Mouse (Mus musculus) C2C12 (cell line): ENCODE data around the gene Gm20696.

Source experiments
- CEBPB ChIP-seq: IDR thresholded peaks from one replicate; pipeline ENCODE4 v1.6.1; 2011; ENCODE audit warnings: low read depth, mild to moderate bottlenecking, control low read depth, moderate library complexity
- CTCF ChIP-seq: IDR thresholded peaks from one replicate; pipeline ENCODE4 v1.5.1; 2011; ENCODE audit not compliant: control insufficient read depth, insufficient read depth, insufficient read length
- FOSL1 ChIP-seq: IDR thresholded peaks from one replicate; pipeline ENCODE4 v1.8.0; 2011; ENCODE audit warnings: mild to moderate bottlenecking, low read length; ENCODE audit not compliant: poor library complexity, insufficient read depth, severe bottlenecking
- MAX ChIP-seq: IDR thresholded peaks from one replicate; pipeline ENCODE4 v1.6.1; 2011; ENCODE audit warnings: mild to moderate bottlenecking, control low read depth
- MYOD1 ChIP-seq: IDR thresholded peaks from one replicate; pipeline ENCODE4 v1.6.1; 2011; ENCODE audit warnings: low read depth; ENCODE audit not compliant: control insufficient read depth, insufficient read length
- MYOG ChIP-seq: IDR thresholded peaks from one replicate; pipeline ENCODE4 v1.6.1; 2011; ENCODE audit not compliant: control insufficient read depth, insufficient read length; ENCODE audit errors: extremely low read depth
- USF1 ChIP-seq: IDR thresholded peaks from one replicate; pipeline ENCODE4 v1.6.1; 2011; ENCODE audit warnings: low read depth, mild to moderate bottlenecking, control low read depth, moderate library complexity

- TF ChIP-seq CTCF (no peak), CEBPB (no peak), MYOG (no peak), MAX (no peak), MYOD1 (no peak), USF1 (no peak), FOSL1 (no peak)
These were observed 394.9 kb downstream of the Gm20696 start for GRCm38 (mm10) chr6:99271741-99272140.
